Comparison of ENCODE assay signal across 8 mouse cellular contexts in the genomic region with DNA sequence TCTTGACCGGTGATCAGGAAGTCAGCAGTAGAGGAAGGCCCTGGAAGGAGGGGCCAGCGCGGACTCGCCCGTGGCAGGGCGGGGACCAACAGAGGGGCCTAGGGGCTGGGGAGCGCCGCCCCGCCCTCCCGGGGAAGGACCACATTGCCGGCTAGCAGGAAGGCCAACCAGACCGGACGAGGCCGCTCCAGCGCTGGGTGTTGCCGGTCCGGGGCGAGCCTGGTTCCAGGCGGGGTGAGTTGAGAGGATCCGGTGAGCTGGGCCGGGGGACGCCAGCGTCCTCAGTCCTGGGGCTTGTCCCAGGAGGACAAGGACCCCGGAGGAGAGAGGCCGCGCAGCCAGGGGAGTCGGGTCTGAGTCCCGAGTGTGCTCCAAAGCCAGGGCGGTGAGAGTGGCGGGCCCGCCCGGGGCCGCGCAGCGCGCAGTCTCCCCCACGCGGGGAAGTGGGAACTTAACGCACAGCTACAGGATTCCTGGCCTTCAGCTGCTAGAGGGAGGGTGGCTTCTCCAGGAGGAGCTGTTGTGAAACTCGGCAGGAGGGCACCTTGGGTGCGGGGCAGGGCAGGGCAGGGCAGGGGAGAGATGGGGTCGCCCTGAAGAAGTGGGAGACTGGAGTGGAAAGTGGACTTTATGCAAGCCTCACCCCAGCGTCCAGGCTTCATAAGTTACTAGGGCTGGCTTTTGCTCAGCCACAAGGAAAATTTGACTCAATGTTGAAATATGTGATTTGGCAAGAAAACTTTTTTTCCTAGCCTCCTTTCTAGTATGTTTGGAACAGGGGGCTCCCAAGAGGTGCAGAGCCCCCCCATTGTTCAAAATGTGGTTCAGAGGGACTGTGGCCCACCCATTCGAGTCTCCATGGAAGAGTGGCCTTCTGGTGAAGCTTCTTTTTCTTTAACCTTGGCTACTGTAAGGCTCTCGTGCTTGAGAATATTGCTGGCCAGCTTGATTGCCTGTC. TPM values are rescaled to one million over a fixed set of nuclear protein-coding genes. Genes with fewer than 3 reads are reported as not detected.
DNase-seq lines count a peak whose midpoint lies in the region; ATAC-seq and TF ChIP-seq lines count a peak whose summit lies in the region.

No protein-coding gene starts in this region.

- H3K27ac ChIP-seq in hindbrain, embryonic 10.5 days: peak overlapping the region; percentile 96

- in situ Hi-C loops in Patski (cut with MboI; ENCODE audit: low pct_unique_long_range_greater_than_20kb): no loop called here

- peak; percentile 92 for ATAC-seq in Patski
- ATAC-seq in frontal cortex, adult (ENCODE audit: low TSS enrichment): peak; percentile 66

- POLR2A ChIA-PET in Patski (lab: Charles Lee): interaction anchor here (0.8 kb wide), 1 partner anchor 48 kb away, joined by 3 read pairs; a partner anchor contains a TSS

- no peaks in the 10 kb centered on the region for H3K27me3 ChIP-seq in Patski
- no peaks in the 10 kb centered on the region for H3K27me3 ChIP-seq in hindbrain, embryonic 10.5 days (ENCODE audit: insufficient read depth, poor library complexity, severe bottlenecking)

- CTCF ChIA-PET in Patski (lab: Charles Lee): no interaction called here

- peaks cover 50% of the 10 kb centered on the region for H3K4me1 ChIP-seq in hindbrain, embryonic 10.5 days (replicated peaks)

- WGBS in hindbrain, embryonic 10.5 days: 3% methylated on average over 45 of the region's 45 CpGs

- H3K36me3 ChIP-seq in hindbrain, embryonic 10.5 days: peaks cover 32% of the 10 kb centered on the region

- DNase-seq in Patski (ENCODE audit: low read depth, low spot score): no peak
- DNase-seq in cerebellum, adult 9-11 months: peak; percentile 62
- DNase-seq in hindbrain, embryonic 10.5 days (ENCODE audit: low spot score): peak; percentile 86
- peak; percentile 60 to 71 for DNase-seq in layer of hippocampus, postnatal 14 days (ENCODE audit: low spot score in 2 of 2)
- DNase-seq in lung, postnatal 36 days: peak; percentile 96
- peak; percentile 41 for DNase-seq in retina, adult 2 months (ENCODE audit: low read depth, low spot score)
- DNase-seq in thymus, postnatal 25 days: peak; percentile 85

- peak overlapping the region; percentile 83 for H3K4me3 ChIP-seq in hindbrain, embryonic 10.5 days

- no peaks in the 10 kb centered on the region for H3K9me3 ChIP-seq in hindbrain, embryonic 10.5 days

- peak; percentile 67 for TF ChIP-seq CTCF in Patski (IDR thresholded peaks at IDR 0.05)

RNA-seq across cellular contexts. Expression of a gene that starts 6.7 kb away (rescaled TPM):
- polyA plus RNA-seq in Patski (2021): 81.9 TPM
- polyA plus RNA-seq in hindbrain, embryonic 10.5 days (2016; fragmentation: Nextera tagmentation; extraction: Ambion mirVana): 39.9 and 43.2 TPM in 2 replicates
- total RNA-seq in layer of hippocampus, postnatal 14 days (2021): 10 to 100 TPM; 48.7 to 50.9 TPM

RNA-seq across cellular contexts. Expression of a gene that starts 27.4 kb away (rescaled TPM):
- 0.04 TPM for polyA plus RNA-seq in Patski (2021)
- polyA plus RNA-seq in hindbrain, embryonic 10.5 days (2016; fragmentation: Nextera tagmentation; extraction: Ambion mirVana): not detected in 2 replicates
- under 1 TPM; 0.14 to 0.26 TPM for total RNA-seq in layer of hippocampus, postnatal 14 days (2021)

RNA-seq across cellular contexts. Expression of a gene that starts 34.4 kb away (rescaled TPM):
- polyA plus RNA-seq in Patski (2021): 0.14 TPM
- 0.10 TPM in 1 of 2 replicates, not detected in the other for polyA plus RNA-seq in hindbrain, embryonic 10.5 days (2016; fragmentation: Nextera tagmentation; extraction: Ambion mirVana)
- not detected for total RNA-seq in layer of hippocampus, postnatal 14 days (2021)

RNA-seq across cellular contexts. Expression of a gene that starts 47.6 kb away (rescaled TPM):
- 31.9 TPM for polyA plus RNA-seq in Patski (2021)
- 28.7 and 43.2 TPM in 2 replicates for polyA plus RNA-seq in hindbrain, embryonic 10.5 days (2016; fragmentation: Nextera tagmentation; extraction: Ambion mirVana)
- total RNA-seq in layer of hippocampus, postnatal 14 days (2021): 10 to 100 TPM; 28.2 to 35.5 TPM

RNA-seq across cellular contexts. Expression of a gene that starts 53.8 kb away (rescaled TPM):
- polyA plus RNA-seq in Patski (2021): 0.08 TPM
- polyA plus RNA-seq in hindbrain, embryonic 10.5 days (2016; fragmentation: Nextera tagmentation; extraction: Ambion mirVana): not detected in 2 replicates
- total RNA-seq in layer of hippocampus, postnatal 14 days (2021): not detected
